Comparison of ENCODE assay signal across 8 mouse cellular contexts in the genomic region with DNA sequence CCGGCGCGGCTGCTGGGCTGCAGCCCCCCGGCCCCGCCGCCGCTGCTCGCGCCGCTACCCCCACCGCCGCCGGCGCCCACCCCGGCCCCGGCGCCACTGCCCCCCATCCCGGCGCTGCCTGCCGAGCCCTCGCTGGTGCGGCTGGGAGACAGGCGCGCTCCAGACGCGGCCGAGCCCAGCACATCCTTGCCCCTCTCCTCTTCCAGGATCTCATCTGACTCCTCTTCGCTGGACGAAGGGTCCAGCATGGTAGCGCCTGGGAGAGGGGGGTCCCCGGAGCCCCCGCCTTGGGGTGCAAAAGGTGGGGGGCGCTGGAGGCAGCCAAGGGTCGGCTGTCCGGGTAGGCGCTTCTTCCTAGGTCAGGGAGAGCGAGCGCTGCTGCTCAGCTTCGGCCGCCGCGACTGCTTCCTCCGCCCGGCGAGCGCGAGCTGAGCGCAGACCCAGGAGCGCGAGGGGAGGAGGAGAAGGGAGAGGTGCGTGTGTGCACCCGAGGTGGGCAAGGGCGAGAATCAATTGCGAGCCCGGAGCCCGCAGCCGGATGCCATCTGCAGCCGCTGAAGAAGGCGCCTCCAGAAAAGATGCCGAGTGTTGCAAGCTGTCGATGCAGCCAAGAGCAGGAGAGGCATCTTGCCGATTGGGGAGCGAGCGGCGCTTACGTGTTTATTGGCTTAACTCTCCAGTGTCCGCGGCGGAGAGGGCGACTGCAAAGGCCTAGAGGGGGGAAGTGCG. TPM values are rescaled to one million over a fixed set of nuclear protein-coding genes. Genes with fewer than 3 reads are reported as not detected.
A peak's percentile ranks its signal among the peaks of the same experiment; 100 is the strongest.
DNase-seq lines count a peak whose midpoint lies in the region; ATAC-seq and TF ChIP-seq lines count a peak whose summit lies in the region.

Cadps (minus strand) TSS at position 589 of the 729 bp plus-strand sequence.

- H3K27ac ChIP-seq in heart, embryonic 10.5 days, result peak within 1 kb of the TSS; percentile 88
- peak within 1 kb of the TSS; percentile 67 for H3K27ac ChIP-seq in embryonic facial prominence, embryonic 14.5 days (replicated peaks; ENCODE audit: low read depth, low read length)
- H3K27ac ChIP-seq in intestine, embryonic 16.5 days (ENCODE audit: low read length), result peak within 1 kb of the TSS; percentile 61; the same call in 1 of the 2 replicates
- no peak within 1 kb of the TSS for H3K27ac ChIP-seq in stomach, postnatal 0 days (replicated peaks)

- intact Hi-C loops in heart, postnatal 14 days (cut with DNase I), result no loop called here

- H3K4me1 ChIP-seq in heart, embryonic 10.5 days, result peaks cover 14% of the 10 kb centered on the region
- peaks cover 10% of the 10 kb centered on the region for H3K4me1 ChIP-seq in embryonic facial prominence, embryonic 14.5 days (ENCODE audit: control insufficient read depth, insufficient read depth, low read length)
- H3K4me1 ChIP-seq in intestine, embryonic 16.5 days (ENCODE audit: control insufficient read depth, insufficient read depth, low read length), result peaks cover 7% of the 10 kb centered on the region; the same call in 1 of the 2 replicates
- no peaks in the 10 kb centered on the region for H3K4me1 ChIP-seq in stomach, postnatal 0 days (replicated peaks; ENCODE audit: control insufficient read depth, insufficient read depth)

- no peaks in the 10 kb centered on the region for H3K9me3 ChIP-seq in heart, embryonic 10.5 days
- no peaks in the 10 kb centered on the region for H3K9me3 ChIP-seq in embryonic facial prominence, embryonic 14.5 days (ENCODE audit: control insufficient read depth, low read length)
- no peaks in the 10 kb centered on the region for H3K9me3 ChIP-seq in intestine, embryonic 16.5 days (ENCODE audit: control insufficient read depth, low read length)
- H3K9me3 ChIP-seq in stomach, postnatal 0 days (ENCODE audit: control insufficient read depth, low read length), result no peaks in the 10 kb centered on the region

- peaks cover 13% of the 10 kb centered on the region; the same call in 1 of the 2 replicates for H3K27me3 ChIP-seq in heart, embryonic 10.5 days (ENCODE audit: insufficient read depth, poor library complexity, severe bottlenecking)
- peaks cover 33% of the 10 kb centered on the region for H3K27me3 ChIP-seq in embryonic facial prominence, embryonic 14.5 days (replicated peaks; ENCODE audit: control insufficient read depth, insufficient read depth, low read length)
- peaks cover 22% of the 10 kb centered on the region for H3K27me3 ChIP-seq in intestine, embryonic 16.5 days (replicated peaks; ENCODE audit: control insufficient read depth, insufficient read depth, low read length)
- H3K27me3 ChIP-seq in stomach, postnatal 0 days (ENCODE audit: control insufficient read depth, insufficient read depth, low read length), result no peaks in the 10 kb centered on the region

- no peak for TF ChIP-seq CTCF in stomach, postnatal 0 days (IDR thresholded peaks at IDR 0.05; ENCODE audit: low read depth)

- peak; percentile 38 for ATAC-seq in embryonic facial prominence, embryonic 14.5 days (ENCODE audit: low read depth)
- peak; percentile 47 for ATAC-seq in intestine, embryonic 16.5 days
- 0 out of 2 replicates have a peak, but pooled peaks have one; percentile 32 for ATAC-seq in stomach, postnatal 0 days (ENCODE audit: low FRiP score, low TSS enrichment)

- under 1% methylated on average over 69 of the region's 71 CpGs for WGBS in heart, embryonic 10.5 days
- under 1% methylated on average over 33 of the region's 71 CpGs for WGBS in embryonic facial prominence, embryonic 14.5 days
- 2% methylated on average over 60 of the region's 71 CpGs for WGBS in intestine, embryonic 16.5 days
- 2% methylated on average over 52 of the region's 71 CpGs for WGBS in stomach, postnatal 0 days

- peak within 1 kb of the TSS; percentile 75 for H3K4me3 ChIP-seq in heart, embryonic 10.5 days
- peak within 1 kb of the TSS; percentile 51 for H3K4me3 ChIP-seq in embryonic facial prominence, embryonic 14.5 days (ENCODE audit: low read depth, low read length)
- peak within 1 kb of the TSS; percentile 58 for H3K4me3 ChIP-seq in intestine, embryonic 16.5 days (ENCODE audit: low read length)
- peak within 1 kb of the TSS; percentile 43 for H3K4me3 ChIP-seq in stomach, postnatal 0 days (ENCODE audit: low read depth, low read length)

- peak within 1 kb of the TSS; percentile 91 for H3K4me2 ChIP-seq in embryonic facial prominence, embryonic 14.5 days (ENCODE audit: low read depth, low read length)
- H3K4me2 ChIP-seq in intestine, embryonic 16.5 days (ENCODE audit: low read depth, low read length), result peak within 1 kb of the TSS; percentile 96
- H3K4me2 ChIP-seq in stomach, postnatal 0 days (replicated peaks; ENCODE audit: low read depth), result peak within 1 kb of the TSS; percentile 70

- H3K36me3 ChIP-seq in heart, embryonic 10.5 days, result no peaks in the 10 kb centered on the region
- no peaks in the 10 kb centered on the region for H3K36me3 ChIP-seq in embryonic facial prominence, embryonic 14.5 days (ENCODE audit: control insufficient read depth, insufficient read depth, low read length)
- no peaks in the 10 kb centered on the region for H3K36me3 ChIP-seq in intestine, embryonic 16.5 days (ENCODE audit: control insufficient read depth, insufficient read depth, low read length)
- no peaks in the 10 kb centered on the region for H3K36me3 ChIP-seq in stomach, postnatal 0 days (ENCODE audit: control insufficient read depth, insufficient read depth, low read length)

- DNase-seq in heart, embryonic 10.5 days (ENCODE audit: low spot score), result peak; percentile 77
- no peak for DNase-seq in heart, postnatal 14 days
- DNase-seq in adrenal gland, postnatal 14 days, result peak; percentile 14
- DNase-seq in embryonic facial prominence, embryonic 14.5 days (ENCODE audit: low spot score), result peak; percentile 55
- DNase-seq in mesoderm, embryonic 11.5 days (ENCODE audit: low read depth, low spot score), result peak; percentile 45
- DNase-seq in stomach, postnatal 0 days (ENCODE audit: low spot score), result peak; percentile 17
- no peak for DNase-seq in urinary bladder, postnatal 10 days (ENCODE audit: low spot score)

- no peak for TF ChIP-seq EP300 in stomach, postnatal 0 days (optimal IDR thresholded peaks at IDR 0.05)

- H3K9ac ChIP-seq in embryonic facial prominence, embryonic 14.5 days (ENCODE audit: low read depth, low read length), result peak within 1 kb of the TSS; percentile 61
- H3K9ac ChIP-seq in intestine, embryonic 16.5 days (ENCODE audit: low read depth, low read length), result peak within 1 kb of the TSS; percentile 54
- H3K9ac ChIP-seq in stomach, postnatal 0 days (ENCODE audit: low read length), result 0 out of 2 replicates have a peak within 1 kb of the TSS, but pooled peaks have one; percentile 4

RNA-seq across cellular contexts. Expression of gene Cadps, which starts in this region (rescaled TPM):
- polyA plus RNA-seq in heart, embryonic 10.5 days (2016; fragmentation: Nextera tagmentation; extraction: Ambion mirVana), result 0.65 and 1.4 TPM in 2 replicates
- under 1 TPM; 0.05 to 0.14 TPM for total RNA-seq in heart, postnatal 14 days (2021)
- total RNA-seq in adrenal gland, postnatal 14 days (2021), result 7.7 and 11.2 TPM in 2 replicates
- polyA plus RNA-seq in embryonic facial prominence, embryonic 14.5 days (2014; fragmentation: Nextera tagmentation; extraction: Ambion mirVana), result 3.6 and 5.0 TPM in 2 replicates
- 1.6 and 2.6 TPM in 2 replicates for polyA plus RNA-seq in intestine, embryonic 16.5 days (2015; fragmentation: Nextera tagmentation; extraction: Ambion mirVana)
- polyA plus RNA-seq in stomach, postnatal 0 days (2015; fragmentation: Nextera tagmentation; extraction: Ambion mirVana), result 1.0 and 1.5 TPM in 2 replicates

Comparison
In these comparisons a context has a peak if more than half of its experiments do, and no peak if none do; other contexts are left out.
1. DNase-seq: peak in heart, embryonic 10.5 days (single experiment), adrenal gland, postnatal 14 days (single experiment), embryonic facial prominence, embryonic 14.5 days (single experiment), mesoderm, embryonic 11.5 days (single experiment) and stomach, postnatal 0 days (single experiment); none in heart, postnatal 14 days (0 of 2) and urinary bladder, postnatal 10 days (single experiment).
2. H3K9ac ChIP-seq: peak in every context shown above with its lines; median percentile 61 in embryonic facial prominence, embryonic 14.5 days; 54 in intestine, embryonic 16.5 days; 4 in stomach, postnatal 0 days.
3. Peak in every context shown above with its lines, with median percentiles within 50 percentile points of each other: H3K4me3 ChIP-seq, ATAC-seq and H3K4me2 ChIP-seq.